Comparison of ENCODE assay signal across 22 mouse cellular contexts in genomic region chr10:84423903-84424302, GRCm38 (mm10). TPM values are rescaled to one million over a fixed set of nuclear protein-coding genes. Genes with fewer than 3 reads are reported as not detected.
DNase-seq lines count a peak whose midpoint lies in the region; TF ChIP-seq lines count a peak whose summit lies in the region.
"Had no signal": no experiment of that assay in that cellular context is flagged by ENCODE, and none has a peak within 500 bp of the region (broad histone marks: within the 10 kb centered on the region; RNA-seq: fewer than 3 reads in every experiment).

No protein-coding gene starts in this region.

- H3K27ac ChIP-seq in spleen, adult 2 months (ENCODE audit: insufficient read depth, low read length): peak overlapping the region; percentile 9; the same call in 1 of the 2 replicates
- H3K27ac ChIP-seq in embryonic facial prominence, embryonic 10.5 days (replicated peaks): 0 out of 2 replicates have a peak overlapping the region, but pooled peaks have one; percentile 11
- H3K27ac ChIP-seq: embryonic facial prominence, embryonic 12.5 days; forebrain, embryonic 12.5 days; heart, embryonic 15.5 days; hindbrain, embryonic 15.5 days; intestine, embryonic 15.5 days; kidney, embryonic 15.5 days; neural tube, embryonic 13.5 days had no signal

- H3K9me3 ChIP-seq in embryonic facial prominence, embryonic 10.5 days: no peaks in the 10 kb centered on the region
- H3K9me3 ChIP-seq: embryonic facial prominence, embryonic 12.5 days; forebrain, embryonic 12.5 days; heart, embryonic 15.5 days; hindbrain, embryonic 15.5 days; intestine, embryonic 15.5 days; kidney, embryonic 15.5 days; neural tube, embryonic 13.5 days had no signal

- WGBS in spleen, adult 2 months: 17% methylated on average over 5 of the region's 5 CpGs
- 85% methylated on average over 5 of the region's 5 CpGs for WGBS in embryonic facial prominence, embryonic 10.5 days

- H3K36me3 ChIP-seq in spleen, adult 2 months (ENCODE audit: control insufficient read depth, insufficient read depth, low read length): no peaks in the 10 kb centered on the region
- peaks cover 40% of the 10 kb centered on the region for H3K36me3 ChIP-seq in embryonic facial prominence, embryonic 10.5 days (replicated peaks)
- H3K36me3 ChIP-seq: forebrain, embryonic 12.5 days; intestine, embryonic 15.5 days had no signal

- no peak overlapping the region for H3K4me3 ChIP-seq in spleen, adult 2 months (ENCODE audit: extremely low read depth, insufficient read depth, insufficient read length)
- no peak overlapping the region for H3K4me3 ChIP-seq in embryonic facial prominence, embryonic 10.5 days
- H3K4me3 ChIP-seq: embryonic facial prominence, embryonic 12.5 days; forebrain, embryonic 12.5 days; gastrocnemius, adult 2 months; heart, embryonic 15.5 days; hindbrain, embryonic 15.5 days; intestine, embryonic 15.5 days; kidney, embryonic 15.5 days; myocyte; neural tube, embryonic 13.5 days had no signal

- DNase-seq in kidney, postnatal 10 days: peak; percentile 35
- DNase-seq in kidney, adult 9 months: no peak
- DNase-seq in spleen, adult 2 months (ENCODE audit: low read depth in 1 of 2, low spot score in 2 of 2): no peak
- no peak for DNase-seq in spleen, postnatal 14 days (ENCODE audit: low spot score in 2 of 2)
- no peak for DNase-seq in embryonic facial prominence, embryonic 10.5 days (ENCODE audit: low spot score)
- no peak for DNase-seq in urinary bladder, postnatal 25 days (ENCODE audit: low spot score)
- no peak for DNase-seq in urinary bladder, adult 2 months (ENCODE audit: low spot score)
- DNase-seq: adrenal gland, adult 8-10 months; cerebellum, adult 8-10 months; gastrocnemius, adult 2 months; heart, postnatal 36 days; midbrain, embryonic 14.5 days; right cerebral cortex, adult 18-20 months; right cerebral cortex, postnatal 4 days had no signal

- no peaks in the 10 kb centered on the region for H3K27me3 ChIP-seq in spleen, adult 2 months (ENCODE audit: control insufficient read depth, insufficient read depth, low read length)
- no peaks in the 10 kb centered on the region for H3K27me3 ChIP-seq in embryonic facial prominence, embryonic 10.5 days (replicated peaks; ENCODE audit: low read depth, poor library complexity, severe bottlenecking)
- H3K27me3 ChIP-seq: embryonic facial prominence, embryonic 12.5 days; forebrain, embryonic 12.5 days; heart, embryonic 15.5 days; hindbrain, embryonic 15.5 days; intestine, embryonic 15.5 days; kidney, embryonic 15.5 days; neural tube, embryonic 13.5 days had no signal

- no peak for TF ChIP-seq POLR2A in spleen, adult 2 months (IDR thresholded peaks at IDR 0.05; ENCODE audit: low read depth, low read length)

- TF ChIP-seq CTCF in spleen, adult 2 months (IDR thresholded peaks at IDR 0.05; ENCODE audit: extremely low read depth, insufficient read depth, insufficient read length, insufficient replicate concordance): no peak

- peaks cover 17% of the 10 kb centered on the region; the same call in 1 of the 2 replicates for H3K4me1 ChIP-seq in spleen, adult 2 months (ENCODE audit: control insufficient read depth, insufficient read depth, insufficient read length)
- peaks cover 23% of the 10 kb centered on the region for H3K4me1 ChIP-seq in embryonic facial prominence, embryonic 10.5 days
- H3K4me1 ChIP-seq: intestine, embryonic 15.5 days had no signal

RNA-seq across cellular contexts. Expression of gene Nuak1, which starts 16.5 kb away (rescaled TPM):
- polyA plus RNA-seq in spleen, adult 2 months (2012; rRNA removed): 7.0 and 8.3 TPM in 2 replicates
- polyA plus RNA-seq in embryonic facial prominence, embryonic 10.5 days (2016; fragmentation: Nextera tagmentation; extraction: Ambion mirVana): 2.4 and 2.7 TPM in 2 replicates
- 7.6 and 9.1 TPM in 2 replicates for polyA plus RNA-seq in urinary bladder, adult 2 months (2012; rRNA removed)
